Mouse (Mus musculus) MEL-GATA-1-ER (cell line): ENCODE results near the gene Pex26.

ENCODE experiments used
- DNase-seq: peaks from one replicate; pipeline ENCODE4 v3.0.0-alpha.2; 2012; ENCODE audit warnings: low read depth; ENCODE audit errors: extremely low read depth

The Pex26 gene

GRCm38 (mm10) chr6:121166098-121166552, 17.3 kb upstream of the Pex26 start:
- no peak for DNase-seq

- no peak for DNase-seq
Observed at GRCm38 (mm10) chr6:121167381-121167975, 16.0 kb upstream of the Pex26 start.

- DNase-seq, result no peak
Observed at GRCm38 (mm10) chr6:121171102-121171501, 12.4 kb upstream of the Pex26 start.

GRCm38 (mm10) chr6:121173471-121173870, 10.0 kb upstream of the Pex26 start:
- DNase-seq, result no peak

GRCm38 (mm10) chr6:121174761-121175160, 8.7 kb upstream of the Pex26 start:
- DNase-seq, result no peak

DNA sequence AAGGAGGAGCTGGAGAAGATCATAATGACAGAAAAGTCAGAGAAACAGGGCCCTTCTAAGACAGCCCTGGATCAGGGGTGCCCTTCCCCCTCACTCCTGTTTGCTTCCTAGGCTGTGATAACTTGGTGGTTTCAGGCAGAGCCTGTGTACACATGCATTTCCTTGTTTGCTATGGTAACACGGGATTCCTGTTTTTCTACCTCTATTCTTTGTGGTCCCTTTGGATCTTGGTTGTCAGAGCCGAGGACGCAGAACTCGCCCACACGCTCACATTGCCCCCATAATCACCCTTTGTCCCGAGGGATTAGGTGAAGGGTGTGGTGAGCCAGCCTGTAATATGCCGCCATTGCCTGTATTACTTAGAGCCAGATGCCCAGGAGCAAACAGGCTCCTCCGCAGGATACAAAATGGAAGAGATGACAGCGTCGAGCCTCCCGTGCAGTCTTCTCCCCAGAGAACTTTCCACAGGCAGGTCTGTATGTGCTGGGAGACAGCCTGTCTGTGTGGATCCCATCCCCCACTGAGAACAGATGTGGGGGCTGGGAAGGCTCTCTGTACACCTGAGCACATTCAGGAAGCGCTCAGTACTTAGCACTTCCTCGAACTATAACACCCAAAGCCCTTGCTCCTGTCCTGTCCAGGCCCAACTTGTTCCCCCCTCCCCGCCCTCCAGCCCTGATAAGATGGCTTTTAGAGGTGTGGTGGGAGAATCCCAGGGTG, 7.3 kb upstream of the Pex26 start:
- DNase-seq, result no peak

GRCm38 (mm10) chr6:121176731-121177098, 6.8 kb upstream of the Pex26 start:
- no peak for DNase-seq

DNA sequence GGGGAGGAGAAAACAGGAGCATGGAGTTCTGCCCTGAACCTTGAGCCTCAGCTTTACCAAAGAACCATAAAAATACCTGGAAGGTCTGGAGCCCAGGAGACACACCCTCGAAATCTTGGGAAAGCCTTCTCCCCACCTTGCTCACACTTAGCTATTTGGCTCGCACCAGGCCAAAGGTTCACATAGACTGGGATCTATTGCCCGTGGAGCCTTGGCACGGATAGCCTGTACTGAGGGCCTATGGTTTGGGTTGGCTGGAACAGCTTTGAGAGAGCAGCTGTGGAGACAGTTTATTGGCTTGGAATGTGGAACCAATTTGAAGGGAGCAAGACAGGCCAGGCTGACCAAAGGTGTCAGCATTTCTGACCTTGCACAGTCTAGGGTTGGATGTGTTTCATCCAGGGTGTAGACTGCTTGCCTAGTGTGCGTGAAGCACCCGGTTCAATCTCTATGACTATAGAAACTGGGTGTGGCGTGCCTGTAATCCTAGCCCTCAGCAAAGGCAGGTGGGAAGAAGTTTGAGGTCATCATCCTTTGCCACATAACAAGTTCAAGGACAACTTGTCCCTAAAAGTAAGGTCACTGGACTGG, 6.3 kb upstream of the Pex26 start:
- DNase-seq, result no peak

- peak; percentile 44 for DNase-seq
Observed at GRCm38 (mm10) chr6:121178700-121179358, 4.6 kb upstream of the Pex26 start.

GRCm38 (mm10) chr6:121179846-121180245, 3.6 kb upstream of the Pex26 start:
- no peak for DNase-seq

DNA sequence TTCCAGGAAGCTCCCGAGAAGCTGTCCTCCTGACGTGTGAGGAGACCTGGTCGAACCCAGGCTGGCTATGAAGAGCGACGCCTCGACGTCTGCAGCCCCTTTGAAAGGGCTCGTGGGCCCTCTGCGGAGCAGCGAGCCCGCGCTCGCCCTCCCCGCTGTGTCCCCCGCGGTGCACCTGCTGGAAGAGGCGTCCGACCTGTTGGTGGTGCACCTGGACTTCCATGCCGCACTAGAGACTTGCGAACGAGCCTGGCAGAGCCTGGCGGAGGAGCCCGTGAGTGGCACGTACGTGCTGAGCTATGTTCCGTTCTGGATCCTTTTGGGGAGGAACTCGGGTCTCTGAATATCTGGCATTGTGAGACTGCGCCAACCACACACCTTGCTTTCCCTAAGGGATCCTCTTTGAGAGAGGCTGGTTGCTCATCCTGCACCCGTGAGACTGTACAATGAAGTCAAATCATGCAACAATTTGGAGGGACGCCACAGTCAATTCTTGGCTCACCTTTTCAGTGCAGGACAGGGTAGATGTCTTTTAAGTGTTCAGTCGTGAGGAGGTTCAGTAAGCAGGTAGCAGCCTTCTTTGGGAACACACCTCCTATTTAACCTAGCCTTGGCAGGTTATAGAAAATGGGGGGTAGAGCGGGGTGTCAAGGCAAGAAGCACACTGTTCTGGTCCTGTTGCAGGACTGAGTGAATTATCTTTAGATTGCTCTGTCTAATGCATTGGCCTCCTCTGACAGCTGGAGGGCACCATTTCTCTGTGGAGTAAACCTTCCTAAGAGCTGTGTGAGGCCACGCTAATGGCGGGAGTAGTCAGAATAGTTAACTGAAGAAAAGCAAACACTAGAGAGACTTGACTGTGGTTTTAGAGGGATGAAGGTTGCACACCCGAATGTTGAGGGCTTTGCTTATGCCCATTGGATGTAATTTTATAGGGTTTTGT, 1.0 kb downstream of the Pex26 start:
- peak; percentile 76 for DNase-seq

DNA sequence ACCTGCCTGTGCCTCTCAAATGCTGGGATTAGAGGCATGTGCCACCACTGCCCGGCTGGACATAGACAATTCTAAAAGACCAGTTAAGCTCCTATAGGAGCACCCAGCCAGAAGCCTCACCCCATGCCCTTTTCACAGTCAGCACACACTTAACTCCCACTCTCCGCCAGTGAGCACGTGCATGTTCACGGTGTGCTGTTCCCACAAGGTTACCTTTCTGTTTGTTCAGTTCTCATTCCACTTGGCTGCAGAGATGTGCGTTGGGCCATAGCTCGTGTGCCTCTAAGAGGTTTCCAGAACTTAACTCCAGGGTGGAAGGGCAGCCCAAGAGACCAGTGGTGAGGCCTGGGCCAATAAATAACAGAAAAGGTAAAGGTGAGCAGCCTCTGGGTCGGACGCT, 1.8 kb downstream of the Pex26 start:
- no peak for DNase-seq

- peak; percentile 33 for DNase-seq
Observed at GRCm38 (mm10) chr6:121191261-121192009, 8.0 kb downstream of the Pex26 start.

DNA sequence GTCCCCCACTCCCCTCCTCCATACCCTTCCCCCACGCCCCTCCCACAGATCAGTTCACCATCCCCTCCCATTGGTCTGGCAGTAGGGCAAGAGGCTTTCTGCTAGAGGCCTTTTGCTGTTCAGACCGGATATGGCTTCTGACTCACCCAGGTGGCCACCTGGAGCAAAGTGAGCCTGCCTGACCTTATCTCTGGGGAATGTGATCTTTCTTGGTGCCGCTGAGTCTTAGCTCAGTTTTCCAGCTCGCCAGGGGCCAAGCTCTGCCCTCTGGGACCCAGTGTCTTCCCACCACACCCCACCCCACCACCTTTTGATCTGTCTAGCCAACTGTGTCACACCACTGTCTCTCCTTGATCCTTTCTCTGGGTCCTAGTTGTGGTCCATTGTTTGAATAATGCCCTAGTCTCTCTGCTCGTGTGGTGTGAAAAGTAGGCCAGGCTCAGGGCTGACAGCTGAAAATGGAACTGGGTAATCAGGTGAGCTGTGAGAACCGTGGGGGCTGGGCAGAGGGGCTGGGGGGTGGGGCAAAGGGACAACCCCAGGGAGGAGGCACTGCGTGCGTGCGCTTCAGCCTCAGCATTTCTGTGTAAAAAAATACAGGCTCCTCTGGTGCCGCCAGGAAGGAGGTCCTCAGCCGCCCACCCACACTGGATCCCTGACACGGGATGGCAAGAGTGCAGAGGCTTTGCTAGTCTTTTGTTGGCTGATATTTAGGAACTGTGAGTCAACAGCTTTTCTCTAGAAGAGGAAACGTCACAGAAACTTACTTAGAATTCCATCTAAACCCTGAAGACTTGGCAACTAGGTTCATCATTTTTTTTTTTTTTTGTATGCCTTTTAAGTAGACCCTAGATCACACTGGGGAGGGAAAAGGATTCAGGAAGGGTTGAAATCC, 10.8 kb downstream of the Pex26 start:
- no peak for DNase-seq

- no peak for DNase-seq
Observed at GRCm38 (mm10) chr6:121194956-121195731, 11.7 kb downstream of the Pex26 start.

DNA sequence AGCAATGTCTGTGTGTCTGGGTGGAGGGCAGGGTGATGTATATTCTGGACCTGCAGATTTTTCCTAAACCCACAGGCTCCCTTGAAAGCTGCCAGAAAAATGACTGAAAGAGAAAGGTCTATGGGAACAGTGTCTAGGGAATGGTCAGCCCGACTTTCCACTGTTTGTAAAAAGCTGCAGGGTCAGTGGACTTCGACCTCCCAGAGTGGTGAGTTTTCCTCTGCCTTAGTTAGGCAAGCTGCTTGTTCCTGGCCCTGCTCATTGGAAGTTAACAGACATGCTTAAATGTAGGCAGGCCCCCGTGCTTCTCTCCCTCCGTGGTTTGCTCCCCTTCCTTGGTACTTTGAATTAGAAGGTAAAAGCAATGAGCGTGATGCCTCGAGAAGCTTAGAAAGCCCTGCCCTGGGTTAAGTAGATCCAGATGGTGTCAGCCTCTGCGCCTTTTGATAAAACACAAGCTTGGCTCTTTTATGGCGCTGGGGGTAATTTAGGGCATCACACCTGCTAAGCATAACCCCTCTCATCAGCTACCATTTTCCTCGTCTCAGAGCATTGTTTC, 14.4 kb downstream of the Pex26 start:
- DNase-seq, result no peak

GRCm38 (mm10) chr6:121200458-121200857, 17.0 kb downstream of the Pex26 start:
- DNase-seq, result no peak

DNA sequence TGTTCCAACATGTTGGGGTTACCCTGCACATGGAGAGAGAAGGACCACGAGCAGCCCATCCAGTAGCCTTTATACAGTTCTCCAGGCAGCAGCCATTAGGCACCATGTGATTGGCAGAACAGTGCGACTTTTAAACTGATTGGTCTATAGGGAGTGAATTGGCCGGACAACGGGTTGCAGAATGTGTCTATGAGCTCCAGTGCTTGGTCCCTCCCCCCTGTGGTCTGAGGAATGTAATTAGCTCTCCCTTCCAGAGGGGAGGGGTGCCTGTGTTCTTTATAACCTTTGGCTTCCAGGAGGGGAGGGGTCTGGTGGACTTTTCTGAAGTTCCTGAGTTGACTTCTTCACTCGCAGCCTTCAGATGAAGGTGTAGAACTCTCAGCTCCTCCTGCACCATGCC, 18.6 kb downstream of the Pex26 start:
- DNase-seq, result no peak
